Mouse (Mus musculus) stomach, embryonic 14.5 days (tissue): Measurements from ENCODE around the gene Abhd17b. TPM values are rescaled to one million over a fixed set of nuclear protein-coding genes. Genes with fewer than 3 reads are reported as not detected.

Source experiments
- ATAC-seq: fragments of 200-750 bp; cut with Nextera tagmentation; 2 replicates; pipeline ENCODE4 v1.8.0; 2017; ENCODE audit warnings: low read depth, moderate TSS enrichment; ENCODE audit not compliant: insufficient number of reproducible peaks, insufficient read depth, low FRiP score
- H3K27ac ChIP-seq: fragments of 300-500 bp; sonication (generic); 2 replicates; pipeline ENCODE4 v1.5.1; 2014; ENCODE audit warnings: mild to moderate bottlenecking, low read length, moderate library complexity, mixed read lengths
- H3K27me3 ChIP-seq: fragments of 300-500 bp; sonication (generic); 2 replicates; pipeline ENCODE4 v1.6.1; 2014; ENCODE audit warnings: low read length, control low read depth, mixed read lengths; ENCODE audit not compliant: control insufficient read depth, insufficient read depth
- H3K36me3 ChIP-seq: fragments of 300-500 bp; sonication (generic); 2 replicates; pipeline ENCODE4 v1.6.1; 2014; ENCODE audit warnings: mild to moderate bottlenecking, control low read depth, low read length, moderate library complexity, mixed read lengths; ENCODE audit not compliant: control insufficient read depth, insufficient read depth
- H3K4me1 ChIP-seq: fragments of 300-500 bp; sonication (generic); 2 replicates; pipeline ENCODE4 v1.6.1; 2014; ENCODE audit warnings: low read length, control low read depth, mixed read lengths; ENCODE audit not compliant: control insufficient read depth, insufficient read depth
- H3K4me2 ChIP-seq: fragments of 300-500 bp; sonication (generic); replicated peaks from 2 replicates; pipeline ENCODE4 v1.6.1; 2014; ENCODE audit warnings: low read depth, low read length, control low read depth
- H3K4me3 ChIP-seq: fragments of 300-500 bp; sonication (generic); 2 replicates; pipeline ENCODE4 v1.5.1; 2014; ENCODE audit warnings: low read depth, low read length, control low read depth
- H3K9ac ChIP-seq: fragments of 300-500 bp; sonication (generic); replicated peaks from 2 replicates; pipeline ENCODE4 v1.6.1; 2014; ENCODE audit warnings: low read depth, mild to moderate bottlenecking, control low read depth, low read length, moderate library complexity, mixed read lengths
- H3K9me3 ChIP-seq: fragments of 300-500 bp; sonication (generic); 2 replicates; pipeline ENCODE4 v1.6.1; 2016; ENCODE audit warnings: low read depth, low read length, control low read depth; ENCODE audit not compliant: control insufficient read depth
- WGBS: fragments of 180-500 bp; shearing (Covaris S2); extraction: QIAGEN DNeasy Blood & Tissue Kit; methylation state at CpG from one replicate; pipeline ENCODE4 v1.1.7; 2014; 5-methylcytosine and 5-hydroxymethylcytosine counted together
- polyA plus RNA-seq: library from polyadenylated mRNA; unstranded; fragments of >200 nt; fragmentation: Nextera tagmentation; extraction: Ambion mirVana; gene quantifications from 2 replicates; pipeline ENCODE4 v1.2.1, GENCODE M21; 2014

Gene Abhd17b
- polyA plus RNA-seq, result 26.5 and 31.3 TPM in 2 replicates

DNA sequence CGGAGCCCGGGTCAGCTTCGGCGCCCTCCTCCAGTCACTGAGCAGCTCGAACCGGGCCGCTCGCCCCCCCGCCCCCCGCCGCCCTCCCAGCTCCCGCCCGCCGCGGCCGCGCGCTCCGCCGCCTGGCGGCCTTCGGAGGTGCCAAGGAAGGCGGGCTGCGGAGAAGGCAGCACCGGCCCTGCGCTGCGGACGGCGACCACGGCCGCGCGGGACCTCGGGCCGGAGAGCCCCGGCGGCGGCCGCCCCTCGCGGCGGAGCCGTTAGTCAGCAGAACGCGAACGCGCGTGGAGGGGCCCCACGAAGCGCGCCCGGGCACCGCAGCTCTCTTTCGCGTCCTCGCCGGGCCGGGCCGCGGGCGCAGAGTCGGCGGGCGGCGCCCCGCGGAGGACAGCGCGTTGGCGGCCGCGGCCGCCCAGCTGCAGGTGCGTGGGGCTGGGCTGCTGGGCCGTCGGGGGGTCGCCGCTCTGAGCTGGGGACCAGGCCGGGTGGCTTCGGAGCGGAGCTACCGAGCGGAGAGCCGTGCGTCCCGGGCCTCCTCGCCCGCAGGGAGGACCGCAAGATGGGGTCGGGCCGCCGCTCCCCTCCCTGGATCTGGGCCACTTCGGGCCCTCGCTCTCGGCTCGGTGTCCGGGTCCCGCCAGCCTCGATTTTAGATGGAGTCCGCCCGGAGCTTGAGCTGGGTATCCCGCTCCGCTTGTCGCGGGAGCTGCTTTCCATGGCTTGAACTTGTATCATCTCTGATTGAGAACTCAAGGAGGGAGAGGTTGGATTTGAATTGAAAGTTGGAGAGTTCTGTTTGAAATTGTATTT is at the start of gene Abhd17b:
TSS of gene Abhd17b (plus strand) at position 14 of the 810 bp plus-strand sequence.
- peak within 1 kb of the TSS; percentile 80 for H3K4me2 ChIP-seq
- no peaks in the 10 kb centered on the region for H3K36me3 ChIP-seq
- peaks cover 15% of the 10 kb centered on the region; the same call in 1 of the 2 replicates for H3K4me1 ChIP-seq
- H3K4me3 ChIP-seq, result peak within 1 kb of the TSS; percentile 67
- under 1% methylated on average over 71 of the region's 105 CpGs for WGBS
- peak within 1 kb of the TSS; percentile 97 for H3K27ac ChIP-seq
- no peaks in the 10 kb centered on the region for H3K9me3 ChIP-seq
- no peaks in the 10 kb centered on the region for H3K27me3 ChIP-seq
- peak within 1 kb of the TSS; percentile 87 for H3K9ac ChIP-seq
- ATAC-seq, result peak; percentile 21; the same call in 1 of the 2 replicates

GRCm38 (mm10) chr19:21603836-21604235 is 49.1 kb upstream of the Abhd17b start:
- no peaks in the 10 kb centered on the region for H3K36me3 ChIP-seq
- no peaks in the 10 kb centered on the region for H3K27me3 ChIP-seq
- no peak overlapping the region for H3K4me3 ChIP-seq
- ATAC-seq, result no peak
- WGBS, result 58% methylated on average over 3 of the region's 3 CpGs
- H3K9ac ChIP-seq, result no peak overlapping the region
- H3K4me1 ChIP-seq, result peaks cover 8% of the 10 kb centered on the region
- no peak overlapping the region for H3K27ac ChIP-seq
- H3K9me3 ChIP-seq, result no peaks in the 10 kb centered on the region
- no peak overlapping the region for H3K4me2 ChIP-seq

DNA sequence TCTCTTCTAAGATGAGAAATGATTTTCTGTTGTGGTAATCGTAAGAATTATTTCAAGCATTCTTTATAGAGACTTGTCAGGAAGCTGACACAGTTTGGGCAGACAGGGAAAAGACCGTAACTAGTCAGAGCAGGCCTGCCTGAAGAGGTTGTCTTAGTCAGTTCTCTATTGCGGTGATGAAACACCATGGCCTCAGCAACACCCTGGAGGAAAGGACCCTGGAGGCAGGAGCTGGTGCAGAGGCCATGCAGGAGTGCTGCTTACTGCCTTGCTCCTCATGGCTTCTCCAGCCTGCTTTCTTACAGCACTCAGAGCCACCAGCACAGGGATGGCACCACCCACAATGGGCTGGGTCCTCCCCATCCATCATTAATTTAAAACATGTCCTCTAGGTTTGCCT is 47.7 kb upstream of the Abhd17b start:
- Histone ChIP-seq H3K9me3 (no peaks in the 10 kb centered on the region), H3K4me1 (no peaks in the 10 kb centered on the region), H3K4me2 (no peak overlapping the region), H3K4me3 (no peak overlapping the region), H3K27ac (no peak overlapping the region), H3K36me3 (no peaks in the 10 kb centered on the region), H3K27me3 (no peaks in the 10 kb centered on the region), H3K9ac (no peak overlapping the region)
- WGBS, result 89% methylated on average over 3 of the region's 3 CpGs
- no peak for ATAC-seq

DNA sequence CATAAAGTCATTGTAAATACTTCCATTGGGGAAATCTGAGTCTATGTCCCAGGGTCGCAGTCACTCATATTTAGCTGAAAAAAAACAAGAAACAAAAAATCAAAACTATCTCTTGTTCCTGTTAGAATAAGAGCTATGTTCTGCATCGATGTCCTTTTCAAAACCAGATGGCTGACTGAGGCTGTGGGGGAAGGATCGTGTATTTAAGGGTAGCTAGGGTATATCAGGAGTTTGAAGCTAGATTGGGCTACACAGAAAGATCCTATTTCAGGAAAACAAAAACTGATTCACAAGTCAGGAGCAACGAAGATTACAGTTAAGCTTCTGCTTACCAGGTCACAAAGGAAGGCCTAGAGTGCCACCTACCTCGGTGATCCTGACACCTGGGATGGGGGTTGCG is 42.7 kb upstream of the Abhd17b start:
- Histone ChIP-seq H3K9me3 (no peaks in the 10 kb centered on the region), H3K4me2 (no peak overlapping the region), H3K36me3 (no peaks in the 10 kb centered on the region), H3K4me1 (no peaks in the 10 kb centered on the region), H3K27me3 (no peaks in the 10 kb centered on the region), H3K27ac (no peak overlapping the region), H3K9ac (no peak overlapping the region), H3K4me3 (no peak overlapping the region)
- no peak for ATAC-seq
- WGBS, result 81% methylated on average over 6 of the region's 6 CpGs

GRCm38 (mm10) chr19:21611297-21611696 is 41.7 kb upstream of the Abhd17b start:
- Histone ChIP-seq H3K9me3 (no peaks in the 10 kb centered on the region), H3K4me2 (no peak overlapping the region), H3K36me3 (no peaks in the 10 kb centered on the region), H3K4me3 (no peak overlapping the region), H3K27me3 (no peaks in the 10 kb centered on the region), H3K9ac (no peak overlapping the region), H3K27ac (no peak overlapping the region), H3K4me1 (no peaks in the 10 kb centered on the region)
- no peak for ATAC-seq
- WGBS, result 54% methylated on average over 6 of the region's 6 CpGs

GRCm38 (mm10) chr19:21611725-21612575 is 41.0 kb upstream of the Abhd17b start:
- Histone ChIP-seq H3K9me3 (no peaks in the 10 kb centered on the region), H3K4me3 (no peak overlapping the region)
- ATAC-seq, result no peak

GRCm38 (mm10) chr19:21615801-21616200 is 37.2 kb upstream of the Abhd17b start:
- no peaks in the 10 kb centered on the region for H3K36me3 ChIP-seq
- no peaks in the 10 kb centered on the region for H3K27me3 ChIP-seq
- H3K4me1 ChIP-seq, result no peaks in the 10 kb centered on the region
- H3K4me2 ChIP-seq, result no peak overlapping the region
- no peak overlapping the region for H3K9ac ChIP-seq
- H3K9me3 ChIP-seq, result no peaks in the 10 kb centered on the region
- H3K27ac ChIP-seq, result no peak overlapping the region
- H3K4me3 ChIP-seq, result no peak overlapping the region
- WGBS, result 91% methylated on average over 3 of the region's 3 CpGs
- no peak for ATAC-seq

More at GRCm38 (mm10) chr19:21611725-21612575, 41.0 kb upstream of the Abhd17b start:
- H3K4me1 ChIP-seq, result no peaks in the 10 kb centered on the region
- no peaks in the 10 kb centered on the region for H3K27me3 ChIP-seq
- no peak overlapping the region for H3K4me2 ChIP-seq
- no peak overlapping the region for H3K27ac ChIP-seq
- WGBS, result 83% methylated on average over 9 of the region's 9 CpGs
- H3K36me3 ChIP-seq, result no peaks in the 10 kb centered on the region
- no peak overlapping the region for H3K9ac ChIP-seq

DNA sequence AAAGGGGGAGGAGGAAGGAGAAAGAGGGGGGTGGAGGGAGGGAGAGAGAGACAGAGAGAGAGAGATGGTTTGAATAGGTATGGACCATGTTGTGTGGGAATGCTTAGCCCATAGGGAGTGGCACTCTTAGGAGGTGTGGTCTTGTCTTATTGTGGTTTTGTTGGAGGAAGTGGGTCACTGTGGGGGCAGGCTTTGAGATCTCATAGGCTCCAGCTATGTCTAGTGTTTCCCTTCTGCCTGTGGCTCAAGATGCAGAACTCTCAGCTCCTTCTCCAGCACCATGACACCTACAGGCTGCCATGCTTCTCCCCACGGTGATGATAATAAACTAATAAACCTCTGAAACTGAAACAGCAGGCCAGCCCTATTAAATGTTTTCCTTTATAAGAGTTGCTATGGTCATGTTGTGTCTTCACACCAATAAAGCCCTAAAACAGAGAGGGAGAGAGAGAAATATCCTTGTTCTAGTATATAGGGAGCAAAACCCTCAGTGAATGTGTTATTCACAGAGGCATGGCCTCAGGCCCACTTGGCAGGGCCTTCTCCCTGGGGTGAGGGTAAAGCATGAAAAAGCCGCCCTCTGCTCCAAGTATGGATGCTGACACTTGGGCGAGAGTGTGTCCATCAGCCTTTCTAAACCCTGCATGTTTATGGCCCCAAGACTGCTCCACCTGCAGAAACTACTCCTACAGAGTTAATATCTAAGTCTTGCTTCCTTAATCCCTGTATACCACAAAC is 29.4 kb upstream of the Abhd17b start:
- ATAC-seq, result no peak
- no peaks in the 10 kb centered on the region for H3K36me3 ChIP-seq
- no peaks in the 10 kb centered on the region for H3K4me1 ChIP-seq
- no peak overlapping the region for H3K27ac ChIP-seq
- no peaks in the 10 kb centered on the region for H3K9me3 ChIP-seq
- no peak overlapping the region for H3K4me3 ChIP-seq
- no peak overlapping the region for H3K4me2 ChIP-seq
- no peak overlapping the region for H3K9ac ChIP-seq
- 82% methylated on average over 3 of the region's 3 CpGs for WGBS
- H3K27me3 ChIP-seq, result no peaks in the 10 kb centered on the region
